Mouse (Mus musculus): ENCODE results near the gene Ifi35.
"Not testable (repeated sequence)": the region's sequence is repeated elsewhere in the genome, so short reads cannot be mapped to it uniquely, and the experiment has no call there.

Ifi35 gene

GRCm38 (mm10) chr11:101448274-101448746 is at the start of gene Ifi35:
TSS of gene Ifi35 (plus strand) at chr11:101448407.
- DNase-seq (ENCODE audit: low read depth, low spot score) = peak; percentile 86

- DNase-seq (ENCODE audit: low read depth, low spot score) = peak; percentile 25
Observed at GRCm38 (mm10) chr11:101415306-101415705, 32.9 kb upstream of the Ifi35 start.

- DNase-seq (ENCODE audit: low read depth, low spot score) = peak; percentile 77
Observed at GRCm38 (mm10) chr11:101416433-101417100, 31.6 kb upstream of the Ifi35 start.

- peak; percentile 91 for DNase-seq (ENCODE audit: low read depth, low spot score)
Observed at GRCm38 (mm10) chr11:101417101-101417855, 30.9 kb upstream of the Ifi35 start, which contains the start of gene Aarsd1. TSS of gene Aarsd1 (minus strand) at chr11:101417615.

GRCm38 (mm10) chr11:101418991-101419390 is 29.2 kb upstream of the Ifi35 start:
- no peak for DNase-seq (ENCODE audit: low read depth, low spot score)

GRCm38 (mm10) chr11:101419610-101420009 is 28.6 kb upstream of the Ifi35 start:
- peak; percentile 72 for DNase-seq (ENCODE audit: low read depth, low spot score)

GRCm38 (mm10) chr11:101420148-101420547 is 28.1 kb upstream of the Ifi35 start:
- no peak for DNase-seq (ENCODE audit: low read depth, low spot score)

- peak; percentile 59 for DNase-seq (ENCODE audit: low read depth, low spot score)
Observed at GRCm38 (mm10) chr11:101424105-101424851, 23.9 kb upstream of the Ifi35 start, which contains the start of gene Gm27029. TSS of gene Gm27029 (minus strand) at chr11:101424796.

- peak; percentile 98 for DNase-seq (ENCODE audit: low read depth, low spot score)
Observed at GRCm38 (mm10) chr11:101424925-101425813, 23.0 kb upstream of the Ifi35 start, which contains the start of the genes Rundc1 and Ptges3l. TSS of gene Rundc1 (plus strand) at chr11:101425085. TSS of gene Ptges3l (minus strand) at chr11:101425333.

GRCm38 (mm10) chr11:101426165-101426564 is 22.0 kb upstream of the Ifi35 start:
- no peak for DNase-seq (ENCODE audit: low read depth, low spot score)

GRCm38 (mm10) chr11:101431327-101431726 is 16.9 kb upstream of the Ifi35 start:
- DNase-seq (ENCODE audit: low read depth, low spot score) = no peak

- no peak for DNase-seq (ENCODE audit: low read depth, low spot score)
Observed at GRCm38 (mm10) chr11:101433396-101433795, 14.8 kb upstream of the Ifi35 start.

GRCm38 (mm10) chr11:101435831-101436230 is 12.4 kb upstream of the Ifi35 start:
- peak; percentile 63 for DNase-seq (ENCODE audit: low read depth, low spot score)

- peak; percentile 82 for DNase-seq (ENCODE audit: low read depth, low spot score)
Observed at GRCm38 (mm10) chr11:101436916-101437315, 11.3 kb upstream of the Ifi35 start.

- not testable (repeated sequence) for DNase-seq (ENCODE audit: low read depth, low spot score)
Observed at GRCm38 (mm10) chr11:101438006-101438405, 10.2 kb upstream of the Ifi35 start.

GRCm38 (mm10) chr11:101441450-101442126 is 6.6 kb upstream of the Ifi35 start:
- not testable (repeated sequence) for DNase-seq (ENCODE audit: low read depth, low spot score)

GRCm38 (mm10) chr11:101442127-101442693 is 6.0 kb upstream of the Ifi35 start, which contains the start of gene Rpl27:
TSS of gene Rpl27 (plus strand) at chr11:101442298.
- peak; percentile 100 for DNase-seq (ENCODE audit: low read depth, low spot score)

GRCm38 (mm10) chr11:101442760-101443159 is 5.4 kb upstream of the Ifi35 start:
- no peak for DNase-seq (ENCODE audit: low read depth, low spot score)

GRCm38 (mm10) chr11:101446319-101446718 is 1.9 kb upstream of the Ifi35 start:
- peak; percentile 66 for DNase-seq (ENCODE audit: low read depth, low spot score)

- DNase-seq (ENCODE audit: low read depth, low spot score) = not testable (repeated sequence)
Observed at GRCm38 (mm10) chr11:101446860-101447259, 1.3 kb upstream of the Ifi35 start.
